Mouse (Mus musculus): ENCODE data around the gene Ctsll3. TPM values are rescaled to one million over a fixed set of nuclear protein-coding genes. Genes with fewer than 3 reads are reported as not detected.

Ctsll3 gene
- not detected for polyA plus RNA-seq (2017; shearing (Covaris generic))

GRCm38 (mm10) chr13:60802749-60803148 is at the start of gene Ctsll3:
TSS of gene Ctsll3 (minus strand) at chr13:60802849.

DNA sequence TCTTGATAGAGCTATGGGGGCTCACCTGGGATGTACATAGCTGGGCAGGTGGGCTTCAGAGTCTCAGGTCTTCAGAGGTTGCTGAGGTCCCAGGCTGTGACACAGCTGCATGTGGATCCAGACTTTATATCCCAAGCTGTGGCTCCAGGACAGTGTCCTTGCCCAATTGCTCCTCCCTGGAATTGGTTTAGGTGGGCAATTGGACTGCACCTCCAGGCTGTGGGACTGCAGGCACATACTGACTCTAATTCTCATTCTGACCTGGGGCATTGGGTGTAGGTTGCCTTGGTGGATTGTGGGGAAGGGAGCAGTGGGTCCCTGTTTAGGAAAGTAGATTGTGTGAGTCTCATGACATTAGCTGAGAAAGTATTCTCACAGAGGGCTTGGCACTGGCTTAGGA is 16.4 kb downstream of the Ctsll3 start, which contains the start of gene BC051665:
Gene BC051665, minus strand, starts transcription at position 101 of the 400 bp plus-strand sequence.

Other genes with a start within 250 kb of the Ctsll3 start
- 1.7 TPM for gene Dapk1, start 200.9 kb downstream of the Ctsll3 start, polyA plus RNA-seq (2017; shearing (Covaris generic))
- not detected for gene BC051665, start 16.5 kb downstream of the Ctsll3 start, polyA plus RNA-seq (2017; shearing (Covaris generic))
- gene 4930486L24Rik, start 61.6 kb upstream of the Ctsll3 start, polyA plus RNA-seq (2017; shearing (Covaris generic)), result 2.1 TPM
- gene Gm49392, start 94.0 kb upstream of the Ctsll3 start, polyA plus RNA-seq (2017; shearing (Covaris generic)), result not detected
- gene Ctla2b, start 94.6 kb upstream of the Ctsll3 start, polyA plus RNA-seq (2017; shearing (Covaris generic)), result 4.9 TPM
- not detected for gene Tpbpb, start 102.0 kb upstream of the Ctsll3 start, polyA plus RNA-seq (2017; shearing (Covaris generic))
- gene Gm49393, start 132.7 kb upstream of the Ctsll3 start, polyA plus RNA-seq (2017; shearing (Covaris generic)), result not detected
- not detected for gene Gm49391, start 133.7 kb upstream of the Ctsll3 start, polyA plus RNA-seq (2017; shearing (Covaris generic))
- gene Ctla2a, start 133.8 kb upstream of the Ctsll3 start, polyA plus RNA-seq (2017; shearing (Covaris generic)), result 23.8 TPM
- gene Tpbpa, start 139.1 kb upstream of the Ctsll3 start, polyA plus RNA-seq (2017; shearing (Covaris generic)), result not detected
- not detected for gene Ctsj, start 203.1 kb upstream of the Ctsll3 start, polyA plus RNA-seq (2017; shearing (Covaris generic))
- gene Ctsq, start 237.8 kb upstream of the Ctsll3 start, polyA plus RNA-seq (2017; shearing (Covaris generic)), result not detected

Data from CD4-positive, CD25-positive, alpha-beta regulatory T cell, adult 9 weeks (primary cell).